In genomic region chr4:91234941-91235340, GRCm38 (mm10) we compare ENCODE assay signal across 12 mouse cellular contexts.
DNase-seq lines count a peak whose midpoint lies in the region; ATAC-seq lines count a peak whose summit lies in the region.
"Had no signal": no experiment of that assay in that cellular context is flagged by ENCODE, and none has a peak within 500 bp of the region (broad histone marks: within the 10 kb centered on the region; RNA-seq: fewer than 3 reads in every experiment).

No protein-coding gene starts in this region.

- peak; percentile 64 for ATAC-seq in cerebellum, adult (ENCODE audit: insufficient number of reproducible peaks, low FRiP score, low TSS enrichment)
- ATAC-seq: intestine, embryonic 15.5 days had no signal

- no peak for DNase-seq in cerebellum, postnatal 4 days (ENCODE audit: low spot score in 2 of 2)
- peak; percentile 13 for DNase-seq in layer of hippocampus, adult 9-11 months
- no peak for DNase-seq in layer of hippocampus, postnatal 36 days
- DNase-seq in brain, adult 2 months (ENCODE audit: low read depth, low spot score), result peak; percentile 97
- DNase-seq in cerebellum, adult 9-10 months, result peak; percentile 87
- no peak for DNase-seq in ovary, postnatal 14 days (ENCODE audit: low spot score)
- no peak for DNase-seq in heart, postnatal 14 days
- DNase-seq: adrenal gland, adult 8-10 months; kidney, postnatal 4 days; liver, embryonic 13.5 days had no signal

- intact Hi-C loops in heart, postnatal 14 days (cut with DNase I), result no loop called here

Comparison
In these comparisons a context has a peak if more than half of its experiments do, and no peak if none do; other contexts are left out.
1. DNase-seq: peak in layer of hippocampus, adult 9-11 months (single experiment), brain, adult 2 months (single experiment) and cerebellum, adult 9-10 months (single experiment); none in cerebellum, postnatal 4 days (0 of 2), layer of hippocampus, postnatal 36 days (0 of 2), ovary, postnatal 14 days (single experiment) and heart, postnatal 14 days (0 of 2).